Mouse (Mus musculus): ENCODE data around the gene Pip4p1. TPM values are rescaled to one million over a fixed set of nuclear protein-coding genes. Genes with fewer than 3 reads are reported as not detected.
"Not testable (repeated sequence)": the region's sequence is repeated elsewhere in the genome, so short reads cannot be mapped to it uniquely, and the experiment has no call there.

The Pip4p1 gene
- total RNA-seq (2021), result 10 to 100 TPM; 16.1 to 16.7 TPM
- long read RNA-seq, experiment 1, transcript Pip4p1-205 (7 exons, 2,755 nt), result major isoform, 8 of 12 reads
- long read RNA-seq, experiment 1, partial matches to known transcripts, result 1 of 12 reads
- long read RNA-seq, experiment 1, other reads (novel, unspliced or antisense), result 0 of 12 reads
- long read RNA-seq, experiment 2, partial matches to known transcripts, result 0 of 9 reads
- long read RNA-seq, experiment 2, other reads (novel, unspliced or antisense), result 0 of 9 reads

- peak; percentile 99 for DNase-seq (ENCODE audit: low spot score)
Observed at GRCm38 (mm10) chr14:50930754-50931492, at the start of gene Pip4p1, which contains the start of gene Pnp. Gene Pip4p1, minus strand, starts transcription at chr14:50930856. Gene Pnp, plus strand, starts transcription at chr14:50931082.

- DNase-seq (ENCODE audit: low spot score), result no peak
Observed at GRCm38 (mm10) chr14:50979631-50980030, 49.0 kb upstream of the Pip4p1 start.

DNA sequence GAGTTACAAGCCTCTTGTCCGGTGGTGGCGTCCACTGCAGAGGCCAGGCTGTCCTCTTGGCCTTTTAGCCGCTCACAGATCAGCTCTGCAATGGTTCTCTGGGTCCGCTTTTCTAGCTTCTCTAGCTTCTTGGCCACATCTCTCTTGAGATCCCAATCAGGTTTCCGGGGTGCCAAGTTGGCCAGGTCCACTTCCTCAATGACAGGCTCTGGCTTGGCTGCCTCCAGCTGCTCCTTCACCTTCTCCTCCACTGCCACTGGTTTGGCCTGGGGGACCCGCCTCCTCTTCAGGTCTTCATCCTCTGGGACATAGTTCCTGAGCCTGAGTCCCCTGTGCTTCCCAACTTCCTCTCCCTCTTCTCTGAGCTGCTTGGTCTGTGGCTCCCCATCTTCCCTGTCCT is 47.8 kb upstream of the Pip4p1 start:
- not testable (repeated sequence) for DNase-seq (ENCODE audit: low spot score)

DNA sequence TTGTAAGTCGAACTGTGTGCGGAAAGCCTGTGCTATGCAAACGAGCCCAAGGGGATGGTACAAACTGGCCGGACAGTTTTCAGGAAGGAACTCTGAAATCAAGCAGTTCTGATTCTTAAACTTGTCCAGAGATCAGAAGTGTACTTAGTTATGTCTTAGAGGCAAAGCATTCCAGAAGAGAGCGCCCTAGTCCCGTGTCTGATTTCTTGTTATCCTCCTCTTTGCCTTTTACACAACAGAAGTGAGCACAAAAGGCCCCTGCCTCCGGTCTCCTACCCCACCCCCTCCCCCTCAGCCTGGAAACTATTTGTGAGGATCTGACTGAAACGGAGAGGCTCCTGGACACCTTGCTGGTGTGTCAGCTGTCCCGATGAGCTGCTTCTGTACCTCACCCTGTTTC is 46.0 kb upstream of the Pip4p1 start:
- DNase-seq (ENCODE audit: low spot score), result no peak

GRCm38 (mm10) chr14:50975001-50975400 is 44.3 kb upstream of the Pip4p1 start:
- no peak for DNase-seq (ENCODE audit: low spot score)

DNA sequence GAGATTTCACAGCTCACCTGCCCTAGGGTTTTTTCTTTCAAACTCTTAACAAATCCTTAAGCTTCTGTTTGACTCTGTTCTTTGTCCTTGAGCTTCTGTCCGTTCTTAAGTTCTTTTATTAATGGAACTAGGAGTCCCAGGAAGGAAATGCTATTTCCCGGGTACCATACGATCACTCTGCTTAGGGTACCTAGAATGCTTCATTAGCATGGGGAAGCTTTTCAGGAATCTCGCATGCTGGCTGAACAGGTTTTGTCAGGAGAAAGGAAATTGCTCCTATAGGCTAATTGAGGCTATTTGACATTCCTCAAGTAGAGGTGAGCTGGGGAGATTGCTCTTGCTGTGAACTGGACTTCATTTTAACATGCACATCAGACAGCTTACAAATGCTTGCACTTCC is 43.0 kb upstream of the Pip4p1 start:
- DNase-seq (ENCODE audit: low spot score), result no peak

GRCm38 (mm10) chr14:50973054-50973453 is 42.4 kb upstream of the Pip4p1 start:
- not testable (repeated sequence) for DNase-seq (ENCODE audit: low spot score)

DNA sequence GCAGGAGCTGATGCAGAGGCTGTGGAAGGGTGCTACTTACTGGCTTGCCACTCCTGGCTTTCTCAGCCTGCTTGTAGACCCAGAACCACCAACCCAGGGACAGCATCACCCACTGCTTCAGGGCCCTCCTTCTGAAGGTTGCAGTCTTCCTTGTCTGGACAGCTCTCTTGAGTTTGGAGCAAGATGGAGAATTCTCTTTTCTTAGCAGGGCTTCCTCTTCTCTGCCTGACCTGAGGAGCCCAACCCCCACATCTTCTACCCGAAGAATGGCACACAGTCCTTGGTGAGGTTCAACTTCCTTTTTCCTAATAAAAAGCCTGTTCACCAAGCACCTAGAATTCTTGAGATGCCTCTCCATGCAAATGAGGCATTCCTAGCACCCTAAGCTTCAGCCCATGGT is 40.2 kb upstream of the Pip4p1 start:
- no peak for DNase-seq (ENCODE audit: low spot score)

GRCm38 (mm10) chr14:50969558-50970544 is 39.2 kb upstream of the Pip4p1 start:
- DNase-seq (ENCODE audit: low spot score), result no peak

DNA sequence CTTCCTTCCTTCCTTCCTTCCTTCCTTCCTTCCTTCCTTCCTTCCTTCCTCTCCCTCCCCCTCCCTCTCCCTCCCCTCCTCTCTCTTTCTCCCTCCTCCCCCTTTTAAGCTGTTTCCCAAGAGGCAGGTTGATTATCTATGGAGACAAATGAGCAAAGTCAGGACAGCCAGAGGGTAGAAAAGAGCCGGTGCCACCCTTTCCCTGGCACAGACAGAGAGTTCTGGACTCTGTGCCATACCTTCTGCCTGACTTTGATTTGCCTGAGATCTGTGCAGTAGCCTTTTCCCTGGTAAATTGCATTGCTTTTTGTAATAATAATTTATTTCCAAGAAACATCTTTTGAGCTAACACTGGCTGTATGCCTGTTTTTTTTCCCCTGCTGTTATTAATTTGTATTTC is 38.4 kb upstream of the Pip4p1 start:
- DNase-seq (ENCODE audit: low spot score), result no peak

GRCm38 (mm10) chr14:50968216-50968980 is 37.7 kb upstream of the Pip4p1 start:
- no peak for DNase-seq (ENCODE audit: low spot score)

- DNase-seq (ENCODE audit: low spot score), result not testable (repeated sequence)
Observed at GRCm38 (mm10) chr14:50958289-50958995, 27.8 kb upstream of the Pip4p1 start.

DNA sequence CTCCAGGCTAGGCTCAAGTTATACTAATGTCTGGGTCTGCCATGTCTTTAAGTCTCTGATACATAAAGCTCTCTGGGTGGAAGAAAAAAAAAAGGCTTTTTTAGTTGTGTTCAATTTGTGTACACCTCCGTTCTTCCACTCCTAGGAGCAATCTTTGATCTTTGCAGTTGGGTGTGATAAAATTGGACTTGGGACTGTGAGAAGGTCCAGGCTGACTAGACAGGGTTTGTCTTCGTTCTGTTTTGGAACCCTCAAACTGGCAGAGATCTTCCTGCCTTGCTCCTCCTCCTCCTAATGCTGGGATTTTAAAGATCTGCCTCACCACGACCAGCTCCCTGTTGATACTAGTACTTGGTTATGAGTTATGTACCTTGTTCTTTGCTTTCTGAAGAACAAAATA is 26.5 kb upstream of the Pip4p1 start:
- not testable (repeated sequence) for DNase-seq (ENCODE audit: low spot score)

DNA sequence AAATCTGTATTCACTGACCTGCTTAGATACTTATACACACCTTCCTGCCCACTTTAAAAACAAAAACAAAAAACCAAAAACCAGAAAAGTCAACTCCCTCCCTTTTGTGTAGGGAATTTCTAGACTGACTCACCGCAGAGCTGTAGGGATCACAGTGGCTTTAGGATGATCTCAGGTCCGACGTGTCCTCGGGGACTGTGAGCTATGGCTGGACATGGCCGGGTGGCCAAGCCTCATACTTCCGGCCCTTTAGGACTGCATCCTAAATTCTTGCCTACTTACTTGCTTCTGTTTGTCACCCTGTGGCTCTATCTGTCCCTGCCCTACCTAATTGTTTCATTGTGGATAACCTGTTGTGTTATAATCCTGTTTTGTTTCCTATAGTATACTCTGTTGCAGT is 26.1 kb upstream of the Pip4p1 start:
- not testable (repeated sequence) for DNase-seq (ENCODE audit: low spot score)

- DNase-seq (ENCODE audit: low spot score), result peak; percentile 27
Observed at GRCm38 (mm10) chr14:50955942-50956508, 25.4 kb upstream of the Pip4p1 start, which contains the start of gene Pnp2. Gene Pnp2, plus strand, starts transcription at chr14:50955992.

DNA sequence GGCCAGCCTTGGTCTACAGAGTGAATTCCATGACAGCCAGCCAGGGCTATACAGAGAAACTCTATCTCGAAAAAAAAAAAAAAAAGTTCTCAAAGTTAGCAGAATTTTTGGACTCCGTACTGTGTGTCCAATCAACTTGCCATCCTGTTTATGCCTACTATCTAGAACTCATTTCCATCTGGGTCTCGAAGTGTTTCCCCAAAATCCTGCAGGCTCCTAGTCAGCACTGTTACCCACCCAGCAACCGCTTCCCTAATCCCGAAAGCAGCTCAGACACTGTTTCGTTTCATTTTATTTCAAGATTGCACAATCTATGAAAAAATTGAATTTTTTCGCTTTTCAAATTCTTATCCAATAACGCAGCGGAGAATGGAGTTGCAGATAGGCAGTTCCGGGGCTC is 24.8 kb upstream of the Pip4p1 start:
- peak; percentile 23 for DNase-seq (ENCODE audit: low spot score)

DNA sequence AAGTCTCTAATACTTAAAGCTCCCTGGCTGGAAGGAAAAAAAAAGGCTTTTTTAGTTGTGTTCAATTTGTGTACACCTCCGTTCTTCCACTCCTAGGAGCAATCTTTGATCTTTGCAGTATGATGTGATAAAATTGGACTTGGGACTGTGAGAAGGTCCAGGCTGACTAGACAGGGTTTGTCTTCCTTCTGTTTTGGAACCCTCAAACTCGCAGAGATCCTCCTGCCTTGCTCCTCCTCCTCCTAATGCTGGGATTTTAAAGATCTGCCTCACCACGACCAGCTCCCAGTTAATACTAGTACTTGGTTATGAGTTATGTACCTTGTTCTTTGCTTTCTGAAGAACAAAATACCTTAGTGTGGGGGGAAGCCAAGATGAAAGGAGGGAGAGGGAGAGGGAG is 14.9 kb upstream of the Pip4p1 start:
- not testable (repeated sequence) for DNase-seq (ENCODE audit: low spot score)

- DNase-seq (ENCODE audit: low spot score), result not testable (repeated sequence)
Observed at GRCm38 (mm10) chr14:50945081-50945480, 14.4 kb upstream of the Pip4p1 start.

DNA sequence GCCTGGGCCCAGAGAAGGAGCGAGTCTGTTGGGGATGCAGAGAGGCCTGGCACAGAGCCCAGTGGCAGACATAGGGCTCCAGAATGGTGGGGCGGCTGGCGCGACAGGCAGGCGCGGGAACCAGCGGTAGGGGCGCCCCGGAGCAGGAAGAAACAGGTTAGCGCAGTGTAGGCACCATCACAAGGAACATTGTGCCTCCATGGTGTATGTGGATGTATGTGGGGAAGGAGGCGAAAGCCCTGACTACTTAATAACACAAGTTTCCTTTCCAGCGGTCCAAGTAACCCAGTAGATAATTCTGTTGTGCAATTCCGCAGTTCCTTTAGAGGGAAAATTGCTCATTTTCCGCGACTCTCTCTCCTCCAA is 14.0 kb upstream of the Pip4p1 start:
- DNase-seq (ENCODE audit: low spot score), result not testable (repeated sequence)

All from gastrocnemius, adult 18-20 months (tissue).